Mouse (Mus musculus) cerebellum, adult 2 months (tissue): ENCODE results near the gene Iars2.

Experiments used
- CTCF ChIP-seq: fragments of 200-500 bp; IDR thresholded peaks from 2 replicates; pipeline ENCODE4 v1.5.1; 2011; ENCODE audit warnings: low read depth, mild to moderate bottlenecking, control low read depth, low read length, moderate library complexity, borderline replicate concordance; ENCODE audit not compliant: insufficient read depth
- POLR2A ChIP-seq: fragments of 200-500 bp; IDR thresholded peaks from 2 replicates; pipeline ENCODE4 v1.6.1; 2011; ENCODE audit warnings: low read length, control low read depth, borderline replicate concordance; ENCODE audit not compliant: insufficient read depth

DNA sequence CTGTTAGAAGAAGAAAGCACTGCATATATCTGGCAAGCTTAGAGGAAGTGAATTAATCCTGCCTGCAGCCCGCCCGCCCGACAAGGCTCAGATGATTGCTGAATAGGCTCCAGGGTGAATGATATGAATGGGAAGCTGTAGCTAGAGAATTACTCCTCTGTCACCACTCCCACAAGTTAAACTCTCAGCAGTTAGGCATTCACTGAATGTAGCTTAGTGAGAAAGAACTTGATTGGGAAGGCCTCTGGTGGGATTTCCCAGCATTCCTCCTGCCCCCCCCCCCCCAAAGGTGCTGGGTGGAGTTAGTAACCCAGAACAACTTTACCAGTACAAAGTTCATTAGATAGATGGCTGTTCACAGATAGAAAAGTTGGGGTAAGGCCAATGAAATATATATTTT, 7.3 kb upstream of the Iars2 start:
- TF ChIP-seq CTCF (no peak), POLR2A (no peak)
